Mouse (Mus musculus) ES-Bruce4 (cell line): ENCODE measurements around the gene Pgm2l1. TPM values are rescaled to one million over a fixed set of nuclear protein-coding genes. Genes with fewer than 3 reads are reported as not detected.
A peak's percentile ranks its signal among the peaks of the same experiment; 100 is the strongest.

Source experiments
- H3K27ac ChIP-seq: 2 replicates; pipeline ENCODE4 v1.5.1; 2012; ENCODE audit warnings: low read length, inconsistent platforms; ENCODE audit not compliant: insufficient read depth
- H3K27me3 ChIP-seq: 2 replicates; pipeline ENCODE4 v1.6.1; 2012; ENCODE audit warnings: mild to moderate bottlenecking, low read length, inconsistent platforms; ENCODE audit not compliant: control insufficient read depth, poor library complexity, insufficient read depth, severe bottlenecking
- H3K36me3 ChIP-seq: 2 replicates; pipeline ENCODE4 v1.6.1; 2012; ENCODE audit warnings: inconsistent platforms, mild to moderate bottlenecking, low read length, moderate library complexity; ENCODE audit not compliant: control insufficient read depth, poor library complexity, insufficient read depth, severe bottlenecking
- H3K4me1 ChIP-seq: one replicate; pipeline ENCODE4 v1.8.1; 2011; ENCODE audit warnings: low read length; ENCODE audit not compliant: control insufficient read depth, insufficient read depth
- H3K4me3 ChIP-seq: 2 replicates; pipeline ENCODE4 v1.5.1; 2011; ENCODE audit warnings: low read depth, mild to moderate bottlenecking, low read length
- H3K9ac ChIP-seq: 2 replicates; pipeline ENCODE4 v1.6.1; 2012; ENCODE audit warnings: low read depth, mild to moderate bottlenecking, inconsistent platforms; ENCODE audit not compliant: poor library complexity, severe bottlenecking
- H3K9me3 ChIP-seq: replicated peaks from 2 replicates; pipeline ENCODE4 v1.6.1; 2012; ENCODE audit warnings: mild to moderate bottlenecking, low read length, inconsistent platforms; ENCODE audit not compliant: control insufficient read depth, poor library complexity, insufficient read depth, severe bottlenecking
- CTCF ChIP-seq: IDR thresholded peaks from one replicate; pipeline ENCODE4 v1.8.1; 2011; ENCODE audit warnings: low read depth, low read length
- EP300 ChIP-seq: IDR thresholded peaks from 2 replicates; pipeline ENCODE4 v1.6.1; 2011; ENCODE audit warnings: low read depth, low read length; ENCODE audit not compliant: insufficient read depth
- POLR2A ChIP-seq: IDR thresholded peaks from one replicate; pipeline ENCODE4 v1.8.1; 2011; ENCODE audit warnings: low read length; ENCODE audit not compliant: insufficient read depth
- polyA plus RNA-seq: library from polyadenylated mRNA; stranded (reverse); fragments of >200 nt; gene quantifications from 2 replicates; pipeline ENCODE4 v1.2.4, GENCODE M21; 2011; ENCODE audit warnings: low read depth; ENCODE audit not compliant: missing spikeins, insufficient read depth, insufficient read length

Pgm2l1 gene
- polyA plus RNA-seq, 1 experiment = 6.1 TPM

GRCm38 (mm10) chr7:100233681-100234080, 6.5 kb downstream of the Pgm2l1 start:
- Histone ChIP-seq H3K36me3 (no peaks in the 10 kb centered on the region), H3K9me3 (no peaks in the 10 kb centered on the region), H3K9ac (no peak overlapping the region), H3K4me3 (no peak overlapping the region), H3K27me3 (no peaks in the 10 kb centered on the region), H3K27ac (no peak overlapping the region), H3K4me1 (no peaks in the 10 kb centered on the region)
- TF ChIP-seq CTCF = no peak
- TF ChIP-seq POLR2A = no peak
- no peak for TF ChIP-seq EP300

- TF ChIP-seq CTCF (peak; percentile 14), POLR2A (no peak)
- no peaks in the 10 kb centered on the region for H3K36me3 ChIP-seq
- H3K4me3 ChIP-seq = no peak overlapping the region
- no peaks in the 10 kb centered on the region for H3K9me3 ChIP-seq
- no peak overlapping the region for H3K9ac ChIP-seq
- no peaks in the 10 kb centered on the region for H3K27me3 ChIP-seq
- no peak overlapping the region for H3K27ac ChIP-seq
- no peaks in the 10 kb centered on the region for H3K4me1 ChIP-seq
Measured at GRCm38 (mm10) chr7:100234264-100234885, 7.2 kb downstream of the Pgm2l1 start.

GRCm38 (mm10) chr7:100238271-100238670, 11.1 kb downstream of the Pgm2l1 start:
- TF ChIP-seq EP300 (no peak), CTCF (no peak), POLR2A (no peak)
- H3K27ac ChIP-seq = no peak overlapping the region
- H3K9ac ChIP-seq = no peak overlapping the region
- H3K4me3 ChIP-seq = no peak overlapping the region
- no peaks in the 10 kb centered on the region for H3K4me1 ChIP-seq
- H3K9me3 ChIP-seq = no peaks in the 10 kb centered on the region
- H3K27me3 ChIP-seq = no peaks in the 10 kb centered on the region
- no peaks in the 10 kb centered on the region for H3K36me3 ChIP-seq

GRCm38 (mm10) chr7:100240601-100241000, 13.4 kb downstream of the Pgm2l1 start:
- H3K9ac ChIP-seq = no peak overlapping the region
- no peaks in the 10 kb centered on the region for H3K9me3 ChIP-seq
- H3K4me1 ChIP-seq = no peaks in the 10 kb centered on the region
- no peak overlapping the region for H3K27ac ChIP-seq
- no peaks in the 10 kb centered on the region for H3K36me3 ChIP-seq
- no peaks in the 10 kb centered on the region for H3K27me3 ChIP-seq
- no peak overlapping the region for H3K4me3 ChIP-seq
- no peak for TF ChIP-seq CTCF
- TF ChIP-seq EP300 = no peak
- TF ChIP-seq POLR2A = no peak

GRCm38 (mm10) chr7:100243007-100243406, 15.8 kb downstream of the Pgm2l1 start:
- no peaks in the 10 kb centered on the region for H3K9me3 ChIP-seq
- no peak for TF ChIP-seq EP300
- TF ChIP-seq CTCF = no peak
- TF ChIP-seq POLR2A = no peak
- no peaks in the 10 kb centered on the region for H3K27me3 ChIP-seq
- no peaks in the 10 kb centered on the region for H3K4me1 ChIP-seq
- no peaks in the 10 kb centered on the region for H3K36me3 ChIP-seq
- H3K9ac ChIP-seq = no peak overlapping the region
- H3K4me3 ChIP-seq = no peak overlapping the region
- no peak overlapping the region for H3K27ac ChIP-seq

GRCm38 (mm10) chr7:100244225-100244624, 17.0 kb downstream of the Pgm2l1 start:
- no peaks in the 10 kb centered on the region for H3K4me1 ChIP-seq
- no peak overlapping the region for H3K4me3 ChIP-seq
- no peaks in the 10 kb centered on the region for H3K27me3 ChIP-seq
- H3K27ac ChIP-seq = no peak overlapping the region
- TF ChIP-seq EP300 (no peak), POLR2A (no peak), CTCF (no peak)
- no peaks in the 10 kb centered on the region for H3K36me3 ChIP-seq
- H3K9me3 ChIP-seq = no peaks in the 10 kb centered on the region
- no peak overlapping the region for H3K9ac ChIP-seq
